Mouse (Mus musculus): ENCODE data around the gene Zdhhc17.

The Zdhhc17 gene

GRCm38 (mm10) chr10:111005611-111006488, 4.1 kb downstream of the Zdhhc17 start:
- DNase-seq (ENCODE audit: low read depth): no peak

- no peak for DNase-seq (ENCODE audit: low read depth)
Measured at GRCm38 (mm10) chr10:111004220-111004619, 5.7 kb downstream of the Zdhhc17 start.

- DNase-seq (ENCODE audit: low read depth): no peak
Measured at GRCm38 (mm10) chr10:110999201-110999600, 10.7 kb downstream of the Zdhhc17 start.

GRCm38 (mm10) chr10:110997180-110997579, 12.8 kb downstream of the Zdhhc17 start:
- no peak for DNase-seq (ENCODE audit: low read depth)

- no peak for DNase-seq (ENCODE audit: low read depth)
Measured at GRCm38 (mm10) chr10:110994761-110995160, 15.2 kb downstream of the Zdhhc17 start.

- no peak for DNase-seq (ENCODE audit: low read depth)
Measured at GRCm38 (mm10) chr10:110993249-110993648, 16.7 kb downstream of the Zdhhc17 start.

GRCm38 (mm10) chr10:110992047-110992431, 17.9 kb downstream of the Zdhhc17 start:
- DNase-seq (ENCODE audit: low read depth): no peak

- no peak for DNase-seq (ENCODE audit: low read depth)
Measured at GRCm38 (mm10) chr10:110991307-110992046, 18.5 kb downstream of the Zdhhc17 start.

- peak; percentile 77 for DNase-seq (ENCODE audit: low read depth)
Measured at GRCm38 (mm10) chr10:110989729-110990128, 20.2 kb downstream of the Zdhhc17 start.

- no peak for DNase-seq (ENCODE audit: low read depth)
Measured at GRCm38 (mm10) chr10:110986682-110987081, 23.3 kb downstream of the Zdhhc17 start.

- DNase-seq (ENCODE audit: low read depth): no peak
Measured at GRCm38 (mm10) chr10:110982771-110983170, 27.2 kb downstream of the Zdhhc17 start.

GRCm38 (mm10) chr10:110980441-110980840, 29.5 kb downstream of the Zdhhc17 start:
- no peak for DNase-seq (ENCODE audit: low read depth)

- no peak for DNase-seq (ENCODE audit: low read depth)
Measured at GRCm38 (mm10) chr10:110979431-110979830, 30.5 kb downstream of the Zdhhc17 start.

GRCm38 (mm10) chr10:110977379-110977778, 32.6 kb downstream of the Zdhhc17 start:
- no peak for DNase-seq (ENCODE audit: low read depth)

GRCm38 (mm10) chr10:110976046-110976445, 33.9 kb downstream of the Zdhhc17 start:
- peak; percentile 54 for DNase-seq (ENCODE audit: low read depth)

GRCm38 (mm10) chr10:110974885-110975284, 35.1 kb downstream of the Zdhhc17 start:
- DNase-seq (ENCODE audit: low read depth): no peak

- peak; percentile 34 for DNase-seq (ENCODE audit: low read depth)
Measured at GRCm38 (mm10) chr10:110974463-110974862, 35.5 kb downstream of the Zdhhc17 start.

- no peak for DNase-seq (ENCODE audit: low read depth)
Measured at GRCm38 (mm10) chr10:110971998-110972397, 37.9 kb downstream of the Zdhhc17 start.

GRCm38 (mm10) chr10:110971483-110971882, 38.5 kb downstream of the Zdhhc17 start:
- no peak for DNase-seq (ENCODE audit: low read depth)

- DNase-seq (ENCODE audit: low read depth): no peak
Measured at GRCm38 (mm10) chr10:110971044-110971443, 38.9 kb downstream of the Zdhhc17 start.

GRCm38 (mm10) chr10:110962172-110962571, 47.8 kb downstream of the Zdhhc17 start:
- no peak for DNase-seq (ENCODE audit: low read depth)

- no peak for DNase-seq (ENCODE audit: low read depth)
Measured at GRCm38 (mm10) chr10:110960841-110961240, 49.1 kb downstream of the Zdhhc17 start.

- DNase-seq (ENCODE audit: low read depth): no peak
Measured at GRCm38 (mm10) chr10:110959781-110960180, 50.2 kb downstream of the Zdhhc17 start.
